Mouse (Mus musculus) small intestine, adult 2 months (tissue): ENCODE results near the gene Plcb4.

Experiments
- CTCF ChIP-seq: fragments of 200-500 bp; IDR thresholded peaks from 2 replicates; pipeline ENCODE4 v1.5.1; 2012; ENCODE audit warnings: low read depth, mild to moderate bottlenecking, control low read depth, inconsistent platforms, low read length, moderate library complexity, mixed read lengths; ENCODE audit not compliant: insufficient replicate concordance, insufficient read length; ENCODE audit errors: extremely low read depth
- POLR2A ChIP-seq: fragments of 200-500 bp; IDR thresholded peaks from 2 replicates; pipeline ENCODE4 v1.6.1; 2012; ENCODE audit warnings: low read depth, mild to moderate bottlenecking, control low read depth, inconsistent platforms, low read length, moderate library complexity

DNA sequence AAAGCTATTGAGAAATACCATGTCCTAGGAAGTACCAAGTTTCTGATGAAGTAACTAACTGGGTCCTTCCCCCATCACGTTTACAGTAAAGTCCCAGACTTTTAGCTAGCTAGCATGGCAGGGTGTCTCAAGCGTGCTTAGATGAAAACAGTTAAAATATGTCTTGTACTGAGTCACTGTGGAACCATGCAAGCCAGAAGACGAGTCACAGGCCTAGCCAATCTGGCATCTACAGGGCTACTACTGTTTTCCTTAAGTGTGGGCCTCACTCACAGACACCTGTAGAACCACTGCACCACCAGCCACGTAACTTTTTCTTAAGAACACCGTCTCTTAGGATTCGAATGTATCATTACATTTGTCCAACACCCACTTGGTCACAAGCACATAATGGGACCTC lies 278.8 kb downstream of the Plcb4 start:
- TF ChIP-seq CTCF (no peak), POLR2A (no peak)
